Comparison of ENCODE assay signal across 12 mouse cellular contexts in the genomic region with DNA sequence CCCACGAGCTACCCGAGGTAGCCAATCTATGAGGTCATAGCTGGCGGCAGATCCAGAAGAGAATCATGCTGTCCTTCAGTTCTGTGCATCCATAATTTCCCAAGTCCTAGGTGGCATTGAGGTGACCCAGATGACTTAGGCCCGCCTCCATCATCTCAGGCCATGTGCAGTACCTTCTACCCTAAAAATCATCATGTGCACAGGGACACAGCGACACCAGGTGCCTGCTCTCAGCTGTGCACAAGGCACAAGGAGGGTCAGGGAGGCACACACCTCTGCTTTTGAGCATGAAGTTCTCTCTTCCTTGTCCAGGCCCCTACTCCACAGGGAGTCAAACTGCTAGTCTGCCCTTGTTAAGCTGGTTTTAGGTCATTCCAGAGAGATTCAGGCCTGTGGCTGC. TPM values are rescaled to one million over a fixed set of nuclear protein-coding genes. Genes with fewer than 3 reads are reported as not detected.
A peak's percentile ranks its signal among the peaks of the same experiment; 100 is the strongest.
DNase-seq lines count a peak whose midpoint lies in the region; ATAC-seq and TF ChIP-seq lines count a peak whose summit lies in the region.
"Had no signal": no experiment of that assay in that cellular context is flagged by ENCODE, and none has a peak within 500 bp of the region (broad histone marks: within the 10 kb centered on the region; RNA-seq: fewer than 3 reads in every experiment).

No protein-coding gene starts in this region.

- no peak for TF ChIP-seq EP300 in lung, postnatal 0 days (IDR thresholded peaks at IDR 0.05)

- DNase-seq in heart, adult 11 months: no peak
- peak; percentile 5 for DNase-seq in lung, postnatal 0 days (ENCODE audit: low spot score)
- DNase-seq in lung, adult 18-20 months: no peak
- no peak for DNase-seq in left cerebral cortex, postnatal 4 days
- DNase-seq in layer of hippocampus, adult 18-20 months (ENCODE audit: low spot score in 2 of 2): no peak
- DNase-seq: right cerebral cortex, postnatal 14 days had no signal

- H3K4me1 ChIP-seq in heart, embryonic 13.5 days: peaks cover 20% of the 10 kb centered on the region
- H3K4me1 ChIP-seq in lung, postnatal 0 days (ENCODE audit: insufficient read depth, low read depth, low read length): no peaks in the 10 kb centered on the region; the same call in 1 of the 2 replicates
- H3K4me1 ChIP-seq in hindbrain, embryonic 16.5 days (ENCODE audit: control insufficient read depth, insufficient read depth, low read depth, low read length): peaks cover 3% of the 10 kb centered on the region; the same call in 1 of the 2 replicates
- H3K4me1 ChIP-seq in neural tube, embryonic 15.5 days: peaks cover 11% of the 10 kb centered on the region

- no peaks in the 10 kb centered on the region for H3K27me3 ChIP-seq in heart, embryonic 13.5 days (replicated peaks)
- no peaks in the 10 kb centered on the region for H3K27me3 ChIP-seq in lung, postnatal 0 days (replicated peaks; ENCODE audit: insufficient read depth, low read length)
- no peaks in the 10 kb centered on the region for H3K27me3 ChIP-seq in hindbrain, embryonic 16.5 days (replicated peaks; ENCODE audit: control insufficient read depth, insufficient read depth, low read length)
- H3K27me3 ChIP-seq in neural tube, embryonic 15.5 days (replicated peaks): no peaks in the 10 kb centered on the region

- H3K36me3 ChIP-seq in heart, embryonic 13.5 days: peaks cover 9% of the 10 kb centered on the region; the same call in 1 of the 2 replicates
- H3K36me3 ChIP-seq in lung, postnatal 0 days (ENCODE audit: insufficient read depth, low read length): no peaks in the 10 kb centered on the region
- H3K36me3 ChIP-seq in hindbrain, embryonic 16.5 days (ENCODE audit: control insufficient read depth, insufficient read depth, low read length): no peaks in the 10 kb centered on the region
- H3K36me3 ChIP-seq in neural tube, embryonic 15.5 days: no peaks in the 10 kb centered on the region

- intact Hi-C loops in left cerebral cortex, postnatal 4 days (cut with DNase I): no loop called here

- H3K9me3 ChIP-seq in heart, embryonic 13.5 days: no peaks in the 10 kb centered on the region
- no peaks in the 10 kb centered on the region for H3K9me3 ChIP-seq in lung, postnatal 0 days (ENCODE audit: low read length)
- no peaks in the 10 kb centered on the region for H3K9me3 ChIP-seq in hindbrain, embryonic 16.5 days (ENCODE audit: control insufficient read depth, low read length)
- no peaks in the 10 kb centered on the region for H3K9me3 ChIP-seq in neural tube, embryonic 15.5 days (replicated peaks)

- peak overlapping the region; percentile 48 for H3K4me3 ChIP-seq in heart, embryonic 13.5 days
- H3K4me3 ChIP-seq in lung, postnatal 0 days (ENCODE audit: low read depth, low read length): no peak overlapping the region
- no peak overlapping the region for H3K4me3 ChIP-seq in hindbrain, embryonic 16.5 days (ENCODE audit: low read length)
- H3K4me3 ChIP-seq in neural tube, embryonic 15.5 days (replicated peaks): no peak overlapping the region

- no peak for ATAC-seq in heart, embryonic 13.5 days (ENCODE audit: extremely low read depth, insufficient number of reproducible peaks, low FRiP score, low TSS enrichment)
- no peak for ATAC-seq in lung, postnatal 0 days
- no peak for ATAC-seq in hindbrain, embryonic 16.5 days
- ATAC-seq in neural tube, embryonic 15.5 days (ENCODE audit: low FRiP score): no peak

- H3K9ac ChIP-seq in heart, embryonic 13.5 days: peak overlapping the region; percentile 73
- H3K9ac ChIP-seq in lung, postnatal 0 days (replicated peaks; ENCODE audit: low read depth): no peak overlapping the region
- H3K9ac ChIP-seq in hindbrain, embryonic 16.5 days (ENCODE audit: low read depth, low read length): no peak overlapping the region
- no peak overlapping the region for H3K9ac ChIP-seq in neural tube, embryonic 15.5 days (replicated peaks)

- peak overlapping the region; percentile 46; the same call in 1 of the 2 replicates for H3K27ac ChIP-seq in heart, embryonic 13.5 days (replicated peaks)
- no peak overlapping the region for H3K27ac ChIP-seq in lung, postnatal 0 days (ENCODE audit: low read length)
- H3K27ac ChIP-seq in hindbrain, embryonic 16.5 days (ENCODE audit: low read depth, low read length): no peak overlapping the region
- H3K27ac ChIP-seq in neural tube, embryonic 15.5 days (replicated peaks): no peak overlapping the region
- H3K27ac ChIP-seq: macrophage had no signal

- WGBS in heart, embryonic 13.5 days: 69% methylated on average over 5 of the region's 5 CpGs
- WGBS in lung, postnatal 0 days: 71% methylated on average over 5 of the region's 5 CpGs
- 86% methylated on average over 5 of the region's 5 CpGs for WGBS in hindbrain, embryonic 16.5 days
- 79% methylated on average over 5 of the region's 5 CpGs for WGBS in neural tube, embryonic 15.5 days

- peak overlapping the region; percentile 71 for H3K4me2 ChIP-seq in heart, embryonic 13.5 days
- H3K4me2 ChIP-seq in lung, postnatal 0 days (replicated peaks; ENCODE audit: low read depth, low read length): no peak overlapping the region
- H3K4me2 ChIP-seq in hindbrain, embryonic 16.5 days (ENCODE audit: low read length): peak overlapping the region; percentile 48; the same call in 1 of the 2 replicates
- H3K4me2 ChIP-seq in neural tube, embryonic 15.5 days: peak overlapping the region; percentile 44; the same call in 1 of the 2 replicates

- peak; percentile 45 for TF ChIP-seq CTCF in lung, postnatal 0 days (IDR thresholded peaks at IDR 0.05)

RNA-seq across cellular contexts. Expression of a gene that starts 19.0 kb away (rescaled TPM):
- polyA plus RNA-seq in heart, embryonic 13.5 days (2015; fragmentation: Nextera tagmentation; extraction: Ambion mirVana): not detected in 2 replicates
- polyA plus RNA-seq in lung, postnatal 0 days (2015; fragmentation: Nextera tagmentation; extraction: Ambion mirVana): not detected in 2 replicates
- not detected in 2 replicates for polyA plus RNA-seq in hindbrain, embryonic 16.5 days (2015; fragmentation: Nextera tagmentation; extraction: Ambion mirVana)
- not detected in 2 replicates for polyA plus RNA-seq in neural tube, embryonic 15.5 days (2015; fragmentation: Nextera tagmentation; extraction: Ambion mirVana)
- total RNA-seq in left cerebral cortex, postnatal 4 days (2021): not detected
- not detected for total RNA-seq in layer of hippocampus, adult 18-20 months (2021)
- total RNA-seq: hematopoietic stem cell, adult 5-6 weeks had no signal
- polyA plus RNA-seq: cortical plate, adult 2 months; macrophage had no signal

RNA-seq across cellular contexts. Expression of a gene that starts 32.5 kb away (rescaled TPM):
- polyA plus RNA-seq in heart, embryonic 13.5 days (2015; fragmentation: Nextera tagmentation; extraction: Ambion mirVana): not detected in 2 replicates
- polyA plus RNA-seq in lung, postnatal 0 days (2015; fragmentation: Nextera tagmentation; extraction: Ambion mirVana): not detected in 2 replicates
- not detected in 2 replicates for polyA plus RNA-seq in hindbrain, embryonic 16.5 days (2015; fragmentation: Nextera tagmentation; extraction: Ambion mirVana)
- not detected in 2 replicates for polyA plus RNA-seq in neural tube, embryonic 15.5 days (2015; fragmentation: Nextera tagmentation; extraction: Ambion mirVana)
- total RNA-seq in left cerebral cortex, postnatal 4 days (2021): not detected
- total RNA-seq in layer of hippocampus, adult 18-20 months (2021): not detected
- total RNA-seq: hematopoietic stem cell, adult 5-6 weeks had no signal
- polyA plus RNA-seq: cortical plate, adult 2 months; macrophage had no signal

RNA-seq across cellular contexts. Expression of a gene that starts 46.2 kb away (rescaled TPM):
- not detected in 2 replicates for polyA plus RNA-seq in heart, embryonic 13.5 days (2015; fragmentation: Nextera tagmentation; extraction: Ambion mirVana)
- not detected in 2 replicates for polyA plus RNA-seq in lung, postnatal 0 days (2015; fragmentation: Nextera tagmentation; extraction: Ambion mirVana)
- polyA plus RNA-seq in hindbrain, embryonic 16.5 days (2015; fragmentation: Nextera tagmentation; extraction: Ambion mirVana): not detected in 2 replicates
- polyA plus RNA-seq in neural tube, embryonic 15.5 days (2015; fragmentation: Nextera tagmentation; extraction: Ambion mirVana): not detected in 2 replicates
- not detected for total RNA-seq in left cerebral cortex, postnatal 4 days (2021)
- not detected for total RNA-seq in layer of hippocampus, adult 18-20 months (2021)
- total RNA-seq: hematopoietic stem cell, adult 5-6 weeks had no signal
- polyA plus RNA-seq: cortical plate, adult 2 months; macrophage had no signal
